Mouse (Mus musculus): ENCODE measurements at regions not wholly inside any gene's neighbourhood (a gene's known extent, or its start where the extent isn't known, plus 50 kb on each side); places are given as distances from the start of the nearest gene placed in this dataset.

DNA sequence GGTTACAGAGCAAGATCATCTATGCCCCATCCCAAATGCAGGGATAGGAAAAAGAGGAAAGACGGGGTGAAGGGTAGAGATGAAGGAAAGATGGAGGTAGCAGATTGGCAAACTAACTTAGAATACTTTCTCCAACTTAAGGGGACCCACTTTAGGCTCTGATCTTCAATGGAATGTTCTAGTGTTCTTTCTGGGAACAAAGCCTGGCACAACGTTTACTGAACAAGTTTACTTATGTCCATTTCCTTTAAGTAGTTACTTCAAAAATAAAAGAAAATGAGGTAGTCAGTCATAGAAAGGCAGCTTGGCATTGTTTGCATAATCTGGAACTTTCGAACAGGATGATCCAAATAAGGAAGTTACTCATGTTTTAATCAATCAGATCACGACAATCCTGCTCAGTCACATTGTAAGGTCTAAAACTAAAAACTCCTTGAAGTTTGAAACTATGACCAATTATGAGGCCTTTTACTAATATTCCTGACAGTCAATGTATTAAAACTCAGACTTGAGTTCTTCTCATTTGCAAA, 441.7 kb upstream of the Tbl1xr1 start:
- H3K4me2 ChIP-seq = no peak overlapping the region
- no peak overlapping the region for H3K27ac ChIP-seq (replicated peaks)
- H3K27me3 ChIP-seq (replicated peaks) = no peaks in the 10 kb centered on the region
- H3K9me3 ChIP-seq (replicated peaks) = no peaks in the 10 kb centered on the region
- no peak overlapping the region for H3K9ac ChIP-seq (replicated peaks)
- peaks cover 6% of the 10 kb centered on the region; the same call in 1 of the 2 replicates for H3K4me1 ChIP-seq
- no peak overlapping the region for H3K4me3 ChIP-seq (replicated peaks)
- no peak for ATAC-seq (ENCODE audit: low FRiP score)
- 89% methylated on average over 4 of the region's 4 CpGs for WGBS
- no peaks in the 10 kb centered on the region for H3K36me3 ChIP-seq

DNA sequence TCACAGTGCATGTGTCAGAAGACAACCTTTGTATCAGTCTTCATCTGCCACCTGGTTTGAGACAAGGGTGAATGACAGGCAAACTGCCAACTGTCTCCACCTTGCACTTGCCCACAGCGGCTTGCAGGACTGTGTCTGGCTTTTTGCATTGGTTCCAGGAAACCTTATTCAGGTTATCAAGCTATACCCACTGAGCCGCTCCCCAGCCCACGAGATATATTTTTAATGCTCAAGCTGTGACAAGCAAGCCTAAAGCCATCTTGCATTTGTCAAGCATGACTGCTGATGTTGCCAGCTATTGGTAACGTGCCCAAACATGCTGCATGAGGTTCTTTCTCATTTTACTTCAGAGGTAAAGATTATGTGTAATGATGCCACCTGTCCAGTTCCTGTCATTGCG, 437.6 kb upstream of the Tbl1xr1 start:
- Histone ChIP-seq H3K36me3 (no peaks in the 10 kb centered on the region), H3K4me2 (no peak overlapping the region), H3K9me3 (replicated peaks) (no peaks in the 10 kb centered on the region), H3K27ac (replicated peaks) (no peak overlapping the region), H3K9ac (replicated peaks) (no peak overlapping the region), H3K27me3 (replicated peaks) (no peaks in the 10 kb centered on the region), H3K4me3 (replicated peaks) (no peak overlapping the region), H3K4me1 (peaks cover 2% of the 10 kb centered on the region; the same call in 1 of the 2 replicates)
- no peak for ATAC-seq (ENCODE audit: low FRiP score)
- 71% methylated on average over 5 of the region's 5 CpGs for WGBS

DNA sequence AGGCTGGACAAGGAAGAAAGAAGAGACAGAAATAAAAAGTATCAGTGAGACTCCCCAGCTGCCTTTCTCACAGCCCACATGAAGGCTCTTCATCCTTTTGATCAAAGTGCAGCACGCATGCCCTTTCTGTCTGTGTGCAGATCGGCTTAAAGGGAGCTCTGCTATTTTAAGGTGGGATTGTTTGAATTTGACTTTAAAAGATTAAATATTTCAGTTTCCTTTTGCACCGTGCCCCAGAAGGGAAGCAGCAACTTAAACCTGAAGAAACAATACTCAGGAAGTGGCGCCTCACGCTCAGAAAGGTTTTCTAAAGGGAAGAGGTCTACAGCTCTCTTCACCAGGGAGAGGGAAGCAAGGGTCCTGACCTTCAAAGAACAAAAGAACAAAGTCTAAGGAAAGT, 436.9 kb upstream of the Tbl1xr1 start:
- no peaks in the 10 kb centered on the region for H3K27me3 ChIP-seq (replicated peaks)
- H3K27ac ChIP-seq (replicated peaks) = no peak overlapping the region
- H3K9ac ChIP-seq (replicated peaks) = no peak overlapping the region
- H3K9me3 ChIP-seq (replicated peaks) = no peaks in the 10 kb centered on the region
- no peak overlapping the region for H3K4me2 ChIP-seq
- no peak for ATAC-seq (ENCODE audit: low FRiP score)
- H3K4me1 ChIP-seq = no peaks in the 10 kb centered on the region
- no peaks in the 10 kb centered on the region for H3K36me3 ChIP-seq
- H3K4me3 ChIP-seq (replicated peaks) = no peak overlapping the region
- WGBS = 71% methylated on average over 5 of the region's 5 CpGs

DNA sequence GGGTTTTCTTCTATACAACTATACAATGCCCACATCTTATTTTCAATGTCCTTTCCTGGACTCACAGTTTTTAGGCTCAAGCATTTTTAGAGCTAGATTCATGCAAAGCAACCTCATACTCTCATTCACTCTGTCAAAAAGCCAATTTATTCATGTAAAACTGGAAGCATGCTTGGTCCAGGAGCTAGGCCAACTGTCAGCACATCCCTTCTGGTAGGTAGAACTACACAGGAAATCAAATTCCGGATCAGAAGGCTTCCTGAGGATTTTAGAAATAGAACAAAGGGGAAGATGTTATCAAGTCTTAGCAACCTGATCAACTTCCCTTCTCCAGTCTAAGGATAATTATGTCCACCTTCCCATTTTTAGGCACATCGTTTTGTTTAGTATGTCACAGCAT, 432.4 kb upstream of the Tbl1xr1 start:
- H3K4me2 ChIP-seq = no peak overlapping the region
- H3K27ac ChIP-seq (replicated peaks) = no peak overlapping the region
- no peak for ATAC-seq (ENCODE audit: low FRiP score)
- H3K36me3 ChIP-seq = no peaks in the 10 kb centered on the region
- no peak overlapping the region for H3K4me3 ChIP-seq (replicated peaks)
- no peaks in the 10 kb centered on the region for H3K9me3 ChIP-seq (replicated peaks)
- WGBS = 83% methylated on average over 2 of the region's 2 CpGs
- H3K27me3 ChIP-seq (replicated peaks) = no peaks in the 10 kb centered on the region
- no peak overlapping the region for H3K9ac ChIP-seq (replicated peaks)
- no peaks in the 10 kb centered on the region for H3K4me1 ChIP-seq

DNA sequence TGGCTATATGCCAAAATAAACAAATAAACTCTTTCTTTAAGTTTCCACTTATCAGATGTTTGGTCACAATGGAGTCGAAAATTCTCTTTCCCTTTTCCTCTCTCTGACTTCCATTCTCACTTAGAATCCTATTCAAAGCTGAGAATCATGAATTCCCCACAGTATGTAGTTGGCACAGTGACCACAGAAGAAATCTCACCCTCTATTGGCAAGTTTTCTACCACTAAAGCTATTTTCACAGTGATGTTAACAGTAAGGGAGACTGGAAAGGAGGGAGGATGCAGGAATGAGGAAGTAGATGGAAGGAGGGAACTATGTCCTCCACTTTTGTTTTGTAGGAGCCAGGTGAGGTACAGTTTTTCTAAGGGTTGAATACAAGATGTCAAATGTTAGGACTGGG, 431.2 kb upstream of the Tbl1xr1 start:
- H3K36me3 ChIP-seq = no peaks in the 10 kb centered on the region
- H3K9me3 ChIP-seq (replicated peaks) = no peaks in the 10 kb centered on the region
- no peak overlapping the region for H3K27ac ChIP-seq (replicated peaks)
- no peak overlapping the region for H3K4me2 ChIP-seq
- H3K4me3 ChIP-seq (replicated peaks) = no peak overlapping the region
- H3K27me3 ChIP-seq (replicated peaks) = no peaks in the 10 kb centered on the region
- 78% methylated on average over 1 of the region's 1 CpGs for WGBS
- no peak for ATAC-seq (ENCODE audit: low FRiP score)
- H3K9ac ChIP-seq (replicated peaks) = no peak overlapping the region
- no peaks in the 10 kb centered on the region for H3K4me1 ChIP-seq

DNA sequence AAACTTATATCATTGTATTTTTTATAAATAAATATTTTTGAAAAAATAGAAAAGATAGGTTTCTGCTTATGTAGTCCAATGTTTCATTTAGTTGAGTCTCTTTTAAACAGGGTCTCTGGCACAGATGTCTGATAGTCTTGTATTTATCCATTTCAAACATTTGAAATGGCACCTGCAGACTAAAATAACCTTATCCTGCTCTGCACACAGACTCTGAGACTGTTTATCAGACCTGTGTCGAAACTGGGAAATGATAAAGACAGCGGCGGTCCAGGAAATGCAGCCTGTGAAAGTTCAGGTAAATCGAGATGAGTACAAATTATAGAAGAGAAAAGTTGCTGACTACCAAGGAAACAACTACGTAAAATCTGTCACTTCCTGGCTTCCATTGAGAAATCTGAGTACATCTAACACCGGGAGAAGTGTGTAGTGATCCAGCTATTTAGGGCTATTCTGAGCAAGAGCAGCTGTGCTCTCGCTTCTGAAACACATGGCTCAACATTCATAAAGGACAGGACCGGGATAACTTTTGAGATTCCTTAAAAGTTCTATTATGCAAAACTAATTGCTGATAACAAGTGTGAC, 426.5 kb upstream of the Tbl1xr1 start:
- WGBS = 77% methylated on average over 8 of the region's 8 CpGs
- Histone ChIP-seq H3K36me3 (no peaks in the 10 kb centered on the region), H3K4me3 (replicated peaks) (no peak overlapping the region), H3K27me3 (replicated peaks) (no peaks in the 10 kb centered on the region), H3K9ac (replicated peaks) (no peak overlapping the region), H3K4me1 (no peaks in the 10 kb centered on the region), H3K4me2 (no peak overlapping the region), H3K9me3 (replicated peaks) (no peaks in the 10 kb centered on the region), H3K27ac (replicated peaks) (no peak overlapping the region)
- ATAC-seq (ENCODE audit: low FRiP score) = no peak

DNA sequence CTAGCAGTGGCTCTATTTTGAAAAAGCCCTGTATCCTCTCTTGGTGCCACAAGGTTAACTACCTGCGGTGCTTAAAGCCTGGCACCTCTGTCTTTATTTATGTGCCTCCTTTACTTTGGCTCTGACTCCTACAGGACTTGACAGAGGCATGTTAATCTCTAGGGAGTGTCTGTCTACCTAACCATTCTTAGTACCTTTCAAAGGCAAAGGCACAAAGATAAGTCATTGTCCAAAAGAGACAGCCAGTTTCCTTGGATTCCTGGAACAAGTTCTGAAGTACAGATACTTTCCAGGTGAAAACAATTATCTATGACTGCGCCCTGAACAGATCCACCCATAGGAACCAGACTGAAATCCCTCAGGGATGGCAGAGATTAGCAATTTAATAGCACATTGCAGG, 421.2 kb upstream of the Tbl1xr1 start:
- Histone ChIP-seq H3K9ac (replicated peaks) (no peak overlapping the region), H3K27me3 (replicated peaks) (no peaks in the 10 kb centered on the region), H3K4me1 (no peaks in the 10 kb centered on the region), H3K4me3 (replicated peaks) (no peak overlapping the region), H3K4me2 (no peak overlapping the region), H3K9me3 (replicated peaks) (no peaks in the 10 kb centered on the region), H3K36me3 (no peaks in the 10 kb centered on the region), H3K27ac (replicated peaks) (no peak overlapping the region)
- whole genome bisulfite sequencing = 91% methylated on average over 2 of the region's 2 CpGs
- no peak for ATAC-seq (ENCODE audit: low FRiP score)

DNA sequence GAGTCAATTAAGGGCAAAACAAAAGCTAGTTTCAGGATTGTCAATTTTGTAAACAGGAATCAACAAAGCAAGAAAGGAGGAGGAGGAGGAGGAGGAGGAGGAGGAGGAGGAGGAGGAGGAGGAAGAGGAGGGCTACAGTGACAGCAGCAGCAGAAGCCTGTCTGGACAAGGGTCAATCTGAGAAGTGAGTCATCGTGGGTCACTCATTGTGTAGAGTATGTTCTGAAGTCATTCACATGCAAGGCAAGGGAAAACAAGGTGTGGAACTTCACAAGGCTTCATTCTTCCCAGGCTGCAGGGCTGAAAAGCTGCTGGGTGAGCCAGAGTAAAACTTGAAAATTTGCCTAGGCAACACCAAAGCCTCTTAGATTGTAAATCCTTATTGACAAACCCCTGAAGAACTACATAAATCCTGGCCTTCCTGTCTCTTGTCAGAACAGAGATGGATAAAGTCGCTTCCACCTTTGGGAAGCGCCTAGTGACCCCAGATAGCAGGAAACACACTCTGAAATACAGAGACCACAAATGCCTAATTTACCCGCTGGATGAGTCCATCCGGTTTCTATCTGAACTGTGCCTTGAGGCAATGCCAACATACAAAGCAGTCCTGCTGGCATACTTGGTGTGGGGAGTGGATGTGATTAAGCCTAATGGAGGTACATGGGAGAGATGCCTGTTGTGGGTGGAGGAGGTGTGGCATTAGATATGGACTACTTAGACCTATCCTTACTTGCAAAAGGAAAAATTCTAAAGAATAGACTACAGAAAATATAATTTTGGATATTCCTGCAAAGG, 408.9 kb upstream of the Tbl1xr1 start:
- Histone ChIP-seq H3K4me2 (no peak overlapping the region), H3K36me3 (no peaks in the 10 kb centered on the region), H3K4me1 (no peaks in the 10 kb centered on the region), H3K4me3 (replicated peaks) (no peak overlapping the region), H3K9ac (replicated peaks) (no peak overlapping the region), H3K27ac (replicated peaks) (no peak overlapping the region), H3K9me3 (replicated peaks) (no peaks in the 10 kb centered on the region), H3K27me3 (replicated peaks) (no peaks in the 10 kb centered on the region)
- no peak for ATAC-seq (ENCODE audit: low FRiP score)
- WGBS = 57% methylated on average over 5 of the region's 5 CpGs

DNA sequence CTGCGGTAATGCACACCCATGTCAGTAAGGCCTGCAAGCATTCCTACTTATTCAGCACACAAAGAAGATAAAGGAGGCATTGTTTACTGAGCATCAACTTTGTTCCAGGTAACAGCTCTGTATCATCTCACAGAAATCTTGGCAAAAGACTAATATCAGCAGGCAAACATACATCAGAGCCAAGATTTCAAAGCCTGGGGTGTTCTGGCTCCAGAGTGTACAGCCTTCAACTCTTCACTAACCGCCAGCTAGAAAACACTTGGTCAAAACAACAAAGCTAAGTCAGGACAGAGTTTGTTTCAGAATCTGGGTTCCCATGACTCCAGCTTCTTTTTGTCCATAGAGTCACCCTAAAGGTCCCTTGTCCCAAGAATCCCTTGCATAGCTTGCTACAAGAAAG, 404.6 kb upstream of the Tbl1xr1 start:
- no peaks in the 10 kb centered on the region for H3K36me3 ChIP-seq
- no peaks in the 10 kb centered on the region for H3K27me3 ChIP-seq (replicated peaks)
- WGBS = 87% methylated on average over 2 of the region's 2 CpGs
- no peaks in the 10 kb centered on the region for H3K9me3 ChIP-seq (replicated peaks)
- H3K9ac ChIP-seq (replicated peaks) = no peak overlapping the region
- H3K4me1 ChIP-seq = no peaks in the 10 kb centered on the region
- no peak overlapping the region for H3K4me2 ChIP-seq
- no peak overlapping the region for H3K27ac ChIP-seq (replicated peaks)
- ATAC-seq (ENCODE audit: low FRiP score) = no peak
- no peak overlapping the region for H3K4me3 ChIP-seq (replicated peaks)

DNA sequence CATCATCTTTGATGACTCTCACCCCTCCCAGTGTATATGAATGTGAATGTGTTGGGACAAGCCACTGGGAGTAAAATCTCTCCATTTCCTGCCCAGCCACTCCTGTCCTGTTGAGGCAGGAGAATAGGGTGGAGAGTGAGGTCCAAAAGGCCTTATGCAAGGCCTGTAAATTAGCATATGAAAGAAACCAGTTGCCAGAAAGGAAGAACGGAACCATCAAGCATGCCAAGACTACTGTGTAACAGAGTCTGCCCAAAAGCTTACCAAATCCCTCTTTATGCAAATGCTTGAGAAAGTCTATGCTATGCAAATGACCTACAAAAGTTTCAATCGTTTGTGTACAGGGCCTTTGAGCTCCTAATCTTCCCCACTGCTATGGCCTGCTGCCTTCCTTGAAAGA, 404.0 kb upstream of the Tbl1xr1 start:
- H3K9ac ChIP-seq (replicated peaks) = no peak overlapping the region
- no peaks in the 10 kb centered on the region for H3K9me3 ChIP-seq (replicated peaks)
- no peak overlapping the region for H3K4me2 ChIP-seq
- H3K4me3 ChIP-seq (replicated peaks) = no peak overlapping the region
- 26% methylated on average over 2 of the region's 2 CpGs for WGBS
- no peaks in the 10 kb centered on the region for H3K4me1 ChIP-seq
- H3K27me3 ChIP-seq (replicated peaks) = no peaks in the 10 kb centered on the region
- H3K27ac ChIP-seq (replicated peaks) = no peak overlapping the region
- no peaks in the 10 kb centered on the region for H3K36me3 ChIP-seq
- ATAC-seq (ENCODE audit: low FRiP score) = peak; percentile 61

DNA sequence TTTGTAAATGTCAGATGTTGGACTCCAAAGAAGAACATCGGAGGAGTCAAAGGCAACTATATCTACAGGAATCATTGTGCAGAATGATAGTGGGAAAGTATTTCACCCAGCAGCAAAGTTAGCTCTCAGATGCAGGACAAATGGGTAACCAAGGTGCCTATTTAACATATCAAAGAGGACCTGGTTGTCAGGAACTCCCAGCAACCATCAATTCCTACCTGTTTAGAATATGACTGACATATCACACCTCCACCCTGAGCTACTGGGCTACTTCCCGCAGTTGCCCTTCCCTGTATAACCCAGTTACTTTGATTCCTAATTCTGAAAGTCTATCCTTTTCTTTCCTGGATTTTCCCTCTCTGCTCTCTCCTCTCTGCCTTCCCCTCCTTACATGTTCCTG, 403.0 kb upstream of the Tbl1xr1 start:
- H3K27me3 ChIP-seq (replicated peaks) = no peaks in the 10 kb centered on the region
- H3K4me1 ChIP-seq = no peaks in the 10 kb centered on the region
- H3K27ac ChIP-seq (replicated peaks) = no peak overlapping the region
- no peak overlapping the region for H3K9ac ChIP-seq (replicated peaks)
- no peak overlapping the region for H3K4me3 ChIP-seq (replicated peaks)
- ATAC-seq (ENCODE audit: low FRiP score) = no peak
- no peaks in the 10 kb centered on the region for H3K9me3 ChIP-seq (replicated peaks)
- 95% methylated on average over 2 of the region's 2 CpGs for WGBS
- H3K4me2 ChIP-seq = no peak overlapping the region
- no peaks in the 10 kb centered on the region for H3K36me3 ChIP-seq

DNA sequence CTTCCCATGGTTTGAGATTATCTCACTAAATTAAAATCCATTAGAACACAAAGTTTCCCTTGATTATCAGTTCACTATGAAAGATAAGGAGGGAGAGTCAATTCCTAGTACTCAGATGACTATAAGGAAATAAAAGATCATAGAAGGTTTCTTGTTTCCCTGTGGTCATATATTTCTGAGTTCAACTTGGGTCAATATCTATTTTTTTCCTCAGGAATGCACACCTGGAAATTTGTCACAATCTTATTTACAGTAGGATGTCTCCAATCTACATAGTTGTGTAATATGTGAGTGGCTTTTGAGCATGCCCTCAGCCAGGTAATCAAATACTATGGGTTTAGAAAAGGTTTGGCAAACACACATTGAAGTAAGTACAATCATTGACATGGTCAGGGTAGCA, 398.2 kb upstream of the Tbl1xr1 start:
- Histone ChIP-seq H3K27ac (replicated peaks) (no peak overlapping the region), H3K9ac (replicated peaks) (no peak overlapping the region), H3K4me3 (replicated peaks) (no peak overlapping the region), H3K36me3 (no peaks in the 10 kb centered on the region), H3K9me3 (replicated peaks) (no peaks in the 10 kb centered on the region), H3K4me1 (no peaks in the 10 kb centered on the region), H3K4me2 (no peak overlapping the region), H3K27me3 (replicated peaks) (no peaks in the 10 kb centered on the region)
- ATAC-seq (ENCODE audit: low FRiP score) = no peak
